Mouse (Mus musculus) layer of hippocampus, postnatal 10 days (tissue): ENCODE results near the gene Ifitm10. TPM values are rescaled to one million over a fixed set of nuclear protein-coding genes. Genes with fewer than 3 reads are reported as not detected.

Experiments
- DNase-seq, 2 experiments: peaks; one replicate each; pipeline ENCODE4 v3.0.0; 2021; ENCODE audit warnings: low spot score in 2 of 2
- total RNA-seq, 2 experiments: library from RNA; stranded (reverse); gene quantifications; 2 replicates each; pipeline ENCODE4 v1.2.3; 2021

The Ifitm10 gene
- total RNA-seq, 2 experiments from 2014 or later: 21.0 to 24.6 TPM

- no peak for DNase-seq
These were observed 17.6 kb upstream of the Ifitm10 start for GRCm38 (mm10) chr7:142391108-142391507.

DNA sequence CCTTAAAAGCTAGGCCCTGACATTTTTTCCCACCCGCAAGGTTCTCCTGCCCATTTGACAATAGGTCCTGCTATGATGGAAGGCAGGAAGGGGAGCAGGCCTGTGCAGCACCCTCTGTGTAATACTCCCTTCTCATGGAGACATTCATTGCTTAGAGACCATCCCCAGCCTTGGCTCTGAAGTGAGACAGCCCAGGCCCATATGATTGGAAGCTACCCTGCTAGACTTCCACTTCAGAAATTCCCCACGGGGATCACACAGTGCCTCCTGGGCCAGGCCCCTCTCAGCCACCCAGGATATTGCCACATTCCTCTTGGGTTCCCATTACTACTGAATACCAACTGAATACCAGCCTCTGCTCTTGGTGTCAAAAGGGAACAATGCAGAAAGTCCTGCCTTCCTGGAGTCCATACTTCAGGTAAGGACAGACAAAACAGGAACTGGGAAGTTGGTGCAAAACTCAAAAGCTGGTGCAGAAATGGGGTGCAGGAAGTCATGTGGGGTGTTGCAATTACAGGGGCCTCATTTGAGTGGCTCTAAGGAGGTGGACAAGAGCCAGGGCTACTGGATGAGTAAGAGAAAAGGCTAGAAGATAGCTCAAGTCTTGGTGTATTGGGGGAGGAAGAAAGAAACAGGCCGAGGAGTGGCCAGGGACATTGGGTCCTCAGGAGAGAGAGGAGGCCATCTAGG is 16.6 kb upstream of the Ifitm10 start:
- DNase-seq: no peak

- no peak for DNase-seq
These were observed 15.2 kb upstream of the Ifitm10 start for GRCm38 (mm10) chr7:142388740-142389139.

DNA sequence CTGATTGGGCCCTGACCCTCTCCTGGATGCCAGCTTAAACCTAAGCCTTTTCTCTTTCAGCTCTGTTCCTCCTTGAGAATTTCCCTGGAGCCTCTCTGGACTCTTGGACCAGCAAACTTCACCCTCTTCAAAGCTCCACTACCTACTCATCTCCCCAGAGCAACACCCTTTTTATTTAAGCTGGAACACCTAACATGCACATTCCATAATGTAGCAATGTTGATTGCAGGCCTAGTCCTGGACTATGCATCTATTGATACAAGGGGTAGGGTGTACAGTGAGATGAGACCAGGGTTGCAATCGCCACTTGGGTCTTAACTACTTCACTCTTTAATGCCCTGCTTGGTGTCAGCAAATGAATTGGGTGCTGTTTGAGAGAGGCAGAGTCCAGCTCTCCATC is 14.6 kb upstream of the Ifitm10 start:
- DNase-seq: no peak

- peak; percentile 94 to 96 for DNase-seq
These were observed 14.0 kb upstream of the Ifitm10 start, which contains the start of gene Ctsd for GRCm38 (mm10) chr7:142387419-142388148. TSS of gene Ctsd (minus strand) at chr7:142388038.

DNA sequence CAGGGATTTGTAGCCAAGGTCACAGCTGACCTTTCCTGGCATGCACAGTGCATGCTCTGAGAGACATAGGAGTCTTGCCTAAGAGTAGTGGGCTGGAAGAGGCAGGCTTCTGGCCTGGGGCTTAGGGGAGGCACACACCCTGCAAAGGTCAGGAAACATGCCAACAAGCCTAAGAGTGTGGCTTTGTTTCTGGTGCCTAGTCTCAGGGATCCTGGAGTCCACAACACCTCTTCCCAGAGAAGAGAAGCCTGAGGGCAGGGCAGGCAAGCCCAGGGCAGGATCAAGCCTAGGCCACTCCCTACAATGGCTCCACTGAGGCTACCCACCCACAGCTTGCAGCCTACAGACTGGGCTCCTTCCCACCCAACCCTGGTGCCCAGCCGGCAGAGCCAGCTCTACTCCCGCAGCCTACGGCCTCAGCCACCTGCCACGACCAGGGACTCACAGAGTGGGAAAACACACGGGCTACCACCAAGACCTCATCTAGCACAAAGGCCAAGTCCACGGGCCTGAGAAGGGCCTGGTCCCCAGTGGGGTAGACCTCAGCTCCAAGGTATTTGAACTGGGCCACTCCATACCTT is 13.2 kb upstream of the Ifitm10 start:
- no peak for DNase-seq

GRCm38 (mm10) chr7:142385742-142386403 is 12.3 kb upstream of the Ifitm10 start:
- no peak for DNase-seq

GRCm38 (mm10) chr7:142384306-142384705 is 10.8 kb upstream of the Ifitm10 start:
- DNase-seq: no peak

- DNase-seq: no peak
These were observed 9.0 kb upstream of the Ifitm10 start, which contains the start of gene Gm49369 for GRCm38 (mm10) chr7:142382567-142382966. TSS of gene Gm49369 (minus strand) at chr7:142382667.

DNA sequence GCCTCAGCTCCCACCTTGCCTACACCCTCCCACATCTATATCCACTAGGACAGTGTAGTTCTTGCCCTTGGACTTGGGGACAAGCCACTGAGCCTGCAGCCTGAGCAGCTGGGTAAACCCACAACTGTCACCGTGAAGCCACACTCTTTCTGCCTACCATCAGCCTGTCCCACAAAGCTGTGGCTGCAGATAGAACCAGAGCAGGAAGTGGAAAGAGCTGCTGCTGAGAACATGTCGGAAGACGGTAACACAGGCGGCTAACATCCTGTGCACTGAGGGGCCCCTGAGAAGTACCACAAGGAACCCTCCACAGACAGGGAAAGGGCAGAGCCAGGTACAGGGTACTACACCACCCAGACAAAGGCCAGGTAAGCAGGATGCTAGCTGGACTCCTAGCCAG is 7.6 kb upstream of the Ifitm10 start:
- no peak for DNase-seq

DNA sequence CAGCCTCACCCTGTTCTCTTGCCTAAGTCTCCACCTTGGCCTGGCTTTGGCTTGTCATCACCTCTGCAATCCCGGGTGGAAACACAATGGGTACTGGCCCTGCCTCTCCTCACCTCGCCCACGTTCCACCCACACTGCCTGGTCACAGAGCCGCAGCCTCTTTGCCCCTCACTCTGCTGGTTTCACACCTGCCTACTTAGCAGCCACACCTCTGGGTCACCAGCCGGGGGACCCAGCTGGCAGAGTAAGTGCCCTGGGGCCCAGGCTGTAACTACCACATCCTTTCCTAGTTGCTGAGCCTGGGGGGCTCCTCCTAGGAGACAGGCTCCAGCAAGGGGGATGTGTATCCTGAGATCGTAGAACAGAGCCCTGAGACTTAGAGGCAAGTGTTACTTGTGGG is 5.6 kb upstream of the Ifitm10 start:
- no peak for DNase-seq

DNA sequence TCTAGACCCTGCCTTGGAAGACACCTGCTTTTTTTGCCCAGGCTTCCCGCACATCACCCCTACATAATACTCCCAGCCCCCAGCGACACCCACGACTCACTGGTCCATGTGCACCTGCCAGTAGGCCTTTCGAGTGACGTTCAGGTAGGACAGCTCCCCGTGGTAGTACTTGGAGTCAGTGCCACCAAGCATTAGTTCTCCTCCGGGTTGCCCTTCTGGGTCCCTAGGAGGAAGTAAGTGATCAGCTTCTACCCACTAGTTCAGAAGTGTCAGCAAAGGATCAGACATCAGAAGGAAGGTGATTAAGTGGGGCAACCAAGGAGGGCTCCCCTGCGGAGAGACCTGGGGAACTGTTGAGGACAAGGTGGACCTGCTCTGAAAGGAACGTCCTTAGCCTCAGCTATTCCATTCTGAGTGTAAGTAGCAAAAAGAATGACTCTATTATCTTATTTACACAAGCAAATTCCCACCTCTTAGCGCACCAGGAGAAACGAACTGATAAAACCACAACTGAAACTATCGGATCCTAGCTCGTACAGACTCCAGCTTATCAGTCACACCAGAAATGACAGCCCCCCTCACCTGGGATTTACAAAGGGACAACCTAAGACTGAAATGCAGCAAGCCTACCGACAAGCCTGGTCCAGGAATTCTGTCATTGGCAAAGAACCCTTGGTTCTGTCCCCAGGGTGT is 3.8 kb upstream of the Ifitm10 start:
- no peak for DNase-seq

DNA sequence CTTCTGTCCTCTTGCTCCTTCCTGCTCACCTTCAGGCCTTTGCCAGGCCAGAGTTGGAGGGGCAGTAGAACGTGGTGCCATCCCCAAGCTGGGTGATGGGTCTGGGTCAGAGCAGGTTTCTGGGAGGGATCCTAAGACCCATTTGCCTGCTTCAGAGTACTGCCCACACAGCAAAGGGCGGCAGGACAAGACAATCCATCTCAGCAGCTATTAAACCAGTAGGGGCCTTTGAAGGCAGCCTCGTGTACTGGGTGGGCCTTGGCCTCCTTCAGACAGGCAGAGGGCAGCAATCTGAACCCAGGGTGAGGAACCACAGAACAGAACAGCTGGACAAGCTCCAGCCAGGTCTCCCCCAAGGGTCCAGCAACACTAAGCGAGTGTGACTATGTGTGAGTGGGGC is 2.5 kb upstream of the Ifitm10 start:
- no peak for DNase-seq

DNA sequence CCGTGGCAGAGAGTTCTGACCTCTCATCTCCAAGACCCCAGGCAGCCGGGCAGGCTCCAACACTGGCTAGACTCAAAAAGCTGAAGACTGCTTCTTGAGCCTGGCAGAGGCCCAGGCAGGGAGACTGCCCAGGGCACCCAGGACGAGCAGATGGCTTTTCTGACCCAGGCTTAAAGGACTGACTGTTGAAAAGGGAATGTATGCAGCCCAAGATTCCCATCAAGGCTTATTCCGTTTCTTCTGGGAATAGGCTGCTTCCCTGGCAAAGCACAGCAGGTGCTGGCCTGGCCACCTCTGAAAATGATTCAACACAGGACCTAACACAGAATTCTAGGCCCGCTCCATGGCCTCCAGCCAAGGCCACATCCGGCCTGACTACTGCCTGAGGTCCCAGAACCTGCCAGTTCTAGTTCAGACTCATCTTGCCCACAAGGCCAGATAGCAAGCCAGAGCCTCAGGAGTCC is 1.7 kb upstream of the Ifitm10 start:
- DNase-seq: peak in 1 of 2 experiments; percentile 45

DNA sequence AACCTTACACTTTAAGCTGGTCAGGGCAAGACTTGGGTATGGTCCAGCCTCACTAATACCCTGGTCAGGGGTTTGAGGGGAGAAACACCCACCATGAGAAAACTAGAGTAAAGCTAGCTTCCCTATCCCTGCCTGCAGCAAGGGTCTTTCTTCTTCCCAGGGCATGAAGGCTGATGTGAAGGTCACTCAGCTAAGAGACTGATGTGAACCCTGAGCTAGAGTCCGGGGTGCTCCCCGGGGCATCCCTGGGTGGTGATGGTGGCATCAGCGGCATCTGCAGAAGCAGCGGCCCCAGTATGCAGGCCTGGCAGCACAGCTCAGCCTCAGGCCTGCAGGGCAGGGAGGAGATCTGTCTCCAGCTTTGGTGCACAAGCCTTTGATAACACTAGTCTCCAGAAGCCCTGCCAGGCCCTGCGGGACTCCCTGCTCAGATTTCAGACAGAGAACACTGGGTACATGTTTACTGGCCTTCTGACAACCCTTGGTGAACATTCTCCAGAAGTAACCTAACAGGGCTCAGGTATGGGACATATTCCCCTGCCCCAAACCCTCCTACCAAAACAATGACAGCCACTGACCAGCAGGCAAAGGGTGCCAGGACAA is 961 bp upstream of the Ifitm10 start:
- no peak for DNase-seq

- DNase-seq: no peak
These were observed 514 bp downstream of the Ifitm10 start for GRCm38 (mm10) chr7:142373039-142373438.

- DNase-seq: peak in 1 of 2 experiments; percentile 34
These were observed 1.5 kb downstream of the Ifitm10 start for GRCm38 (mm10) chr7:142371768-142372661.

- DNase-seq: peak; percentile 72
These were observed 2.2 kb downstream of the Ifitm10 start for GRCm38 (mm10) chr7:142371398-142371767.

- DNase-seq: no peak
These were observed 2.6 kb downstream of the Ifitm10 start for GRCm38 (mm10) chr7:142370937-142371336.

DNA sequence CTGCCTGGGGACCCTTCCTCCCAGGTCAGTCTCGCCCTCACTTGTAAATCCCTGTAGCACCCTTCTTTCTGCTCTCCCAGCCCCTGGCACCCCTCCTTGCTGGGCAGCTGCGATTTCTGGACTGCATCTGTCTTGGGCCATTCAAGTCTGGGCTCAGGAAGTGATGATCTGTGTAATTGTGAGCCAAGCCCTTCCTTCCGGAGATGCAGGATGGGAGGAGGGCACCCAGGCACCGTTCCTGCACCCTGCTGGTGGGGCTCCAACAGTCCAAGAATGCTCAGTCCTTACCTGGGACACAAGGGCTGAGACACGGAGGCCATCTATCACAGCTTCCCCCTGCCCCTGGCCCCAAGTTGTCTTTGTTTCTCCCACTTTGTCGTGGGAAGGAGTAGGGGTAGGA is 3.7 kb downstream of the Ifitm10 start:
- no peak for DNase-seq
